Mouse (Mus musculus) neural tube, embryonic 11.5 days (tissue): Measurements from ENCODE around the gene Pnpla6. TPM values are rescaled to one million over a fixed set of nuclear protein-coding genes. Genes with fewer than 3 reads are reported as not detected.

Source experiments
- polyA plus RNA-seq: library from polyadenylated mRNA; unstranded; fragments of >200 nt; fragmentation: Nextera tagmentation; extraction: Ambion mirVana; gene quantifications from 2 replicates; pipeline ENCODE4 v1.2.1, GENCODE M21; 2014

Pnpla6 gene
- polyA plus RNA-seq, 1 experiment from 2014 or later = 17.9 TPM

Other genes with a start within 250 kb of the Pnpla6 start
- 43.3 and 43.4 TPM in 2 replicates for gene Insr, start 235.8 kb upstream of the Pnpla6 start, polyA plus RNA-seq
- gene A430078G23Rik, start 162.0 kb upstream of the Pnpla6 start, polyA plus RNA-seq = not detected in 2 replicates
- 9.0 and 10.8 TPM in 2 replicates for gene Arhgef18, start 122.4 kb upstream of the Pnpla6 start, polyA plus RNA-seq
- gene Pex11g, start 47.7 kb upstream of the Pnpla6 start, polyA plus RNA-seq = 2.9 TPM in 2 replicates
- gene Tex45, start 44.5 kb upstream of the Pnpla6 start, polyA plus RNA-seq = 0.20 TPM in 1 of 2 replicates, not detected in the other
- 29.9 and 36.8 TPM in 2 replicates for gene Zfp358, start 22.2 kb upstream of the Pnpla6 start, polyA plus RNA-seq
- 50.3 and 56.0 TPM in 2 replicates for gene Mcoln1, start 14.9 kb upstream of the Pnpla6 start, polyA plus RNA-seq
- 4.8 and 5.6 TPM in 2 replicates for gene C330021F23Rik, start 52.6 kb downstream of the Pnpla6 start, polyA plus RNA-seq
- 13.7 and 14.5 TPM in 2 replicates for gene Camsap3, start 71.9 kb downstream of the Pnpla6 start, polyA plus RNA-seq
- 61.6 and 68.3 TPM in 2 replicates for gene Xab2, start 105.9 kb downstream of the Pnpla6 start, polyA plus RNA-seq
- gene Pet100, start 106.2 kb downstream of the Pnpla6 start, polyA plus RNA-seq = 91.7 and 99.2 TPM in 2 replicates
- not detected in 2 replicates for gene Pcp2, start 110.2 kb downstream of the Pnpla6 start, polyA plus RNA-seq
- gene Stxbp2, start 115.6 kb downstream of the Pnpla6 start, polyA plus RNA-seq = 17.3 and 25.2 TPM in 2 replicates
- not detected in 2 replicates for gene Retn, start 140.4 kb downstream of the Pnpla6 start, polyA plus RNA-seq
- not detected in 2 replicates for gene Mcemp1, start 150.4 kb downstream of the Pnpla6 start, polyA plus RNA-seq
- gene Fcor, start 157.0 kb downstream of the Pnpla6 start, polyA plus RNA-seq = 7.9 and 11.3 TPM in 2 replicates
- 37.0 and 43.6 TPM in 2 replicates for gene Trappc5, start 160.9 kb downstream of the Pnpla6 start, polyA plus RNA-seq
- gene Fcer2a, start 178.8 kb downstream of the Pnpla6 start, polyA plus RNA-seq = 0.11 and 0.24 TPM in 2 replicates
- gene Clec4g, start 205.3 kb downstream of the Pnpla6 start, polyA plus RNA-seq = 0.26 TPM in 1 of 2 replicates, not detected in the other
- gene Cd209a, start 233.6 kb downstream of the Pnpla6 start, polyA plus RNA-seq = not detected in 2 replicates